Mouse (Mus musculus): ENCODE data around the gene Srcin1.

Gene Srcin1

DNA sequence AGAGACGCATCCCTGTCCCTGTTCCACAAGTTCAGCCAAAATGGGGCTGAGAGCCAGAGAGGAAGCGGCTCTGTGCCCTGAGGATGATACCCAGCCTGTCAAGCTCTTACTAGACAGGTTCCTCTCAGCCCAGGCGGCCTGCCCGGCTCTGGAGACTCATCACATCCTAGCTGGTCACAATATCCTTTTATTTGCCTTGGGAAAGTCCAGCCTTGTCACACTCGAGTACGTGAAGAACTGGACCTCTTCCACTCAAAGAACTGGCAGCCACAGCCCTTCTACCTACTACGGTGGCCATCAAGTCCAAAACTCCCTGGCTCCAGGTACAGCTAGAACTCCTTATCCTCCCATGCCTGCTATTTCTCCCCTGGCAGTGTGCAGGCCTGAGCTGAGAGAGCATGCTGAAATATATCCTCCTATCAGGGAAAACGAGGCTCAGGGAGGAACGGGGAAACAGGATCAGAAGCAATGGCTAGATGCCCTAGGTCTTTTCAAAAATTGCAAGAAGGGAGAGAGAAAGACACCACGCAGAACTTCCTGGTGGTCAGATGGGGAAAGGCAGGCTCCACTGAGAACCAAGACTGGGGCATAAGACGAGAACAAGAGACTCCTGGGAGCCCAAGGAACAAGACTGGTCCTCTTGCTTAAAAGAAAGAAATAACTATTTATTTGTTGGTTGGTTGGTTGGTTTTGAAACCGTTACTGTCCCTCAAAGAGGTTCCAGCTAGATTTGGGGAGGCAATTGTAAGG lies 27.9 kb downstream of the Srcin1 start:
- DNase-seq, result no peak

DNA sequence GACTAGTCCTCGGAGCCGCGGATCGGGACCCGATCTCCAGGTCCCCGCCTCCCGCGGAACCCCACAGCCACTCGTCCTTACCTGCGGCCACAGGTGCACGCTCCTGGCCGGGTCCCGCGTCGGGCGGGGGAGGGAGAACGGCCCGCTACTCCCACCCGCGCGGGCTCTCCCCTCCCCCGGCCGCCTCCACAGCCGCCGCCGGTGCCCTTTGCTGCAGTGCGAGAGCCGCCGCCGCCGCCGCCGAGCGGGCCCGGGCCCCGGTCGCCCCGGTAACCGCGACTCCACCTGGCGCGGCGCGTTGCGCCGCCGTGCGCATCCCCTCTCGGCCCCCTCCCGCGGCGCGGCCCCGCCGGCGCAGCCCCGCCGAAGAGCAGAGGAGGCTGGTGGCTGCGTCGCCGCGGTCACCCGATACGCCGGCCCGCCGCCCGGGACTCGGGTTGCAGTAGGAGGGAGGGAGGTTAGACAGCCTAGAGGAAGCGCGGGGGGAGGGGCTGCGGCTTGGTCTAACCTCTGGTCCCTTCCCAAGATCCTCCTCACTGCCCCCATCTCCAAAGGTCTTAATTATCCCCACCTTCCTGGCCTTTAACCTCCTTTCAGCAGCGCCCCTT lies 29.1 kb downstream of the Srcin1 start:
- DNase-seq, result peak; percentile 27

DNA sequence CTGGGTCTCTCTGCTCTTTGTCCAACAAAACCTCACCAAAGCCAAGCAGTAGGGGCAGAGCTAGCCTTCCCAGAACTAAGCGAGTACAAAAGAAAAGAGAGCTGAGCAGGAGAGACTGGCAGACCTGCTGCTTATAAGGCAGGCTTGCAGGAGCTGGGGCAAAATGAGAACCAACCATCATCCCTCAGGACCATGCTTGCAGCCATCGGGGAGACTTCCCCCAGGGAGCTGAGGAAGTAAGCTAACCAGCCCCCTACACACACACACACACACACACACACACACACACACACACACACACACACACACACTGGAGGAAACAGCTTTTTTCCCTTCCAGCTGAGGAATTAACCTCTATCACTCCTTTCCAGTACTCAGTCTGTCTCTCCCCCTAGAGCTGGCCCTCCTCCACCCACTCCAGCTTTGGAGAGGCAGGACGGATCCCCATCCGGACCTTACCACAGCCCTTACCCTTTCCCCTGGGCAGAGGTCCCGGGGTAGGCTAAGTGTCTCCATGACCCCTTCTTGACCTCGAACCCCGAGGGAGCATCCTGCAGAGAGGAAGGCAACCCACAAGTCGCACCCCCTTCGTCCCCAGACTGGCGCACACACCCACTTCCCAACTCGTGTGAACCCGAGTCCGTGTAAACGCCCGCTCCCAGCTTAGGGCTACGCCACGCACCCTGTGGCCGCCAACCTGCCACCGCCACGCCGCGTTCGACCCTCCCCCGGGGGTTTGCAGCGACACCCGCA lies 30.0 kb downstream of the Srcin1 start:
- no peak for DNase-seq

DNA sequence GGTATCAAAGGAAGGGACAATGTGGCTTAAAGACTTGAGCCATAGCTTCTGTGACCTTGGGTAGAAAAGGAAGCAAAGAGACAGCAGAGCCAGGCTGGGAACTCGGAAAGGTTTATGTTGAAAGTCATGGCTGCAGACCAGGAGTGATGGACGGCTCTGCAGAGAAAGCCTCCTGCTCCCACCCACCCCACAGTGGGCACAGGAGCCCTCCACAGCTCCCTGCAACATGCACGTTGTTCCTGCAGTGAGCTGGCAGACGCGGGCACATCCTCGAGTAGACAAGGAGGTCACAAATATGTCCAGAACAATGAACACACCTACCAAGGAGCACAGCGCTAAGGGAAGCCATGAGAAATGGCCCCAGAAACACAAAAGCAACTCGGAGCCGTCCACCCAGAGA lies 32.1 kb downstream of the Srcin1 start:
- no peak for DNase-seq

DNA sequence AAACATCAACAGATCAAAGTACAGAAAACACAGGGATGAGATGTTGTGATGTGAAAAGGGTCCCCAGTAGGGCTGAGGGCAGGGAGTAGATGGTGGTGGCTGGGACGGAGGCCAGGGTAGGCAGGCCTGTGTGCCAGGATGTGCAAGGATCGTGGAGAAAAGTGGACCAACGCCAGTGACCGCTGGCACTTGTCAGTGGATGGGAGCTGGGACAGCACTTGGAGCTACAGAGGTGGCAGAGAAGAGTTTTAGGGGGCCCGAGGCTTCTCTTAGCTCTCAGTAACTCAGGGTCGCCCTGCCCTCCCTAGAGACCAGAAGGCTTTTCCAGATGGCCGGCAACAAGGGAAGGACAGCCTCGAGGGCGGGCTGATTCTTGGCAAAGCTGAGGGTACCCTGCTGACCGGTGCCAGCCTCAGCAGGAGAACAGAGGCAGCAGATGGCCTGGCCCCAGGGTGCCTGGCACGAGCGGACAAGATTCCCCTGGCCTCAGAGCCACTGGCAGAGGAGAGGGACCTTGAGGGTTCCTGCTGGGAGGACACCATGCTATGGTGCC lies 32.7 kb downstream of the Srcin1 start:
- no peak for DNase-seq

DNA sequence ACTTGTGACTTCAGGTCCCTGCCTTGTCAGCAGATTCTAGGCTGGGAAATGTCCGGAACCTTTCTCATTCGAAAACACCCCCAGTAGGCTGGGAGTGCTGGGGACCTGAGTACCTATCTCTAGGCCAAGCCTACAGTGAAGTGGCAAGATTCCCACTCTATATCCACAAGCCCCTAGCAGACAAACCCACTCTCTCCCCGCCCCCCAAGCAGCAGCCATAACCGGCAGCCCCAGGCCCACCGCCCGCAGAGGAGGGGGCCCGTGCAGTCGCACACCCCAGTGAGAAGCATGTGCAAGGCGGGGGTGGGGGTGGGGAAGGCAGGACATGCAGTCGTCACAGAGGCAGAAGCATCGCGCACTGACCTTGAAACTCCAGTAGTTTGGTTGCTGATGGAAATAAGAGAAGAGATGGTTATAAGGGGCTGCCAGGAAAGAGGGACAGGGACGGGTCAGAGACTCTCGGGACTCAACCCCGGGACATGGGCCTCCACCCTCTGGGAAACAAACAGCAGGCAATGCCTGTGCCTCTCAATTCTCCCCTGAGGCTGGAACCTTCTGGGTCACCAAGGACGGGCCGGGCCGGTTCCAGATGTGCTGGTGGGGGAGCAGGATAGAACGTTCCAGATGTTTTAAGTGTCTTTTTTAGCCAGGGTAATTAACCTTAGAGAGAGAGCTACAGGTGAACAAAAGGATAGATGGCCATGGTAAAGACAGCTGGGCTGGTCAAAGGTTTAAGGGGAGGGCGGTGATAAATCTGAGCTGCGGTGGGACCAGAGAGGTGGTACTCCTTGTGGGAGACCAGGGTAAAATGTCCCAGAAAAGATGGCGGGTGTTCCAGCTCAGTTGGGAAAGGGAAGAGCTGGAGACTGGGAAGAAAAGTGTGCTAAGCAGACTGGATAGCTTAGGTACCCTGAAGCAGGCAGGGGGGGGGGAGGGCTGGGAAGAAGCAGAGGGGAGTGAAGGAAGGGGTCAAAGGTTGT lies 33.5 kb downstream of the Srcin1 start:
- DNase-seq, result no peak

DNA sequence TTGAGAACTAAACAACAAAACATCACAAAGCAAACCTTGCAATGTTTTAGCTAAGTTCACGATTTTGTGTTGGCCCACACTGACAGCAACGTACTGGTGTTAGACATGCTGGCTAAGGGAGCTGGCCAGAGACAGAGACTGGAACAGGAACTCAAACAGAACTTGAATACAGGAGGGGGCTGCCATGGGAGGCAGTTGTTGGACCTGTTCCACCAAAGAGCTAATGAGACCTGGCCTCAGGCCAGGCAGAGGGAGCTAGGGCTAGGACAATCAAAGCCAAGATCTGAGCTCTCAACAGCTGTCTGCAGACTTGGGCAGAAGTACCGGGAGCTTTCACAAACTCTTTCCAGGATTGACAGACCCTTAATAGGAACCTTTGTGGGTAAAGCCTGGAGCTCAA lies 35.4 kb downstream of the Srcin1 start:
- DNase-seq, result no peak

DNA sequence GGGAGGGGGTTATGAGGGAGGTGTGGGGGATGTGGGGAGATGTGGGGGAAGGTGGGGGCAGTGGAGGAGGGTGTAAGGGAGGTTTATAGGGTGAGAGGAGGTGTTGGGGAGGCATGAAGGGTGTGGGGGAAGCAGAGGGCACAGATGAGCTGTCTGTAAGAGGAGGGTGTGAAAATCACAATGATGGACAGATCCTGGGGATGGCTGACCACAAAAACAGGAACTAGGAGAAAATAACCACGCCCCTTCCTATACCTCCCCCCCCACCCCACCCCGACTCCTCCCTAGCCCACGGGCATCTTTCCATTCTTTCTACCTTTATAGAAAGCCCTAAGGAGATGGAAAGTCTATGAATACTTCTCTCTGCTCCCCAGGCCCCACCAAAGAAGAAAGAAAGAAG lies 35.9 kb downstream of the Srcin1 start:
- no peak for DNase-seq

DNA sequence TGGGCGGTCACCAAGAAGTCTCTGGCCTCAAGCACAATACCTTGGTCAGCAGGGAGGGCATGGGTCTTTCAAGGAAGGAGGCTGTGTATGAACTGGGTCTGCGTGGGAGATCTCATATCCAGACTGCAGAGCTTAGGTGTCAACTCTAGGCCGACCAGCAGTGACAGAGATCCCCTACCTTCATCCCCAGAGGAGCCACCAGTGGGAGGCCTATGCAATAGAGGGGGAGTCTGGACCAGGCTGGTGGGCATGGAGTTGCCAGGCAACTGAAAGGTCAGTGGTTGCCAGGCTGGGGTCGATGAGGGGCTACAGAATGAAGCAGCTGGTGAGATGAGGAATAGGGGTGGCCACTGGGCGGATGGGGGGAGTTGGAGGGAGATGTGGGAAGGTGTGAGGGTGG lies 36.4 kb downstream of the Srcin1 start:
- no peak for DNase-seq

DNA sequence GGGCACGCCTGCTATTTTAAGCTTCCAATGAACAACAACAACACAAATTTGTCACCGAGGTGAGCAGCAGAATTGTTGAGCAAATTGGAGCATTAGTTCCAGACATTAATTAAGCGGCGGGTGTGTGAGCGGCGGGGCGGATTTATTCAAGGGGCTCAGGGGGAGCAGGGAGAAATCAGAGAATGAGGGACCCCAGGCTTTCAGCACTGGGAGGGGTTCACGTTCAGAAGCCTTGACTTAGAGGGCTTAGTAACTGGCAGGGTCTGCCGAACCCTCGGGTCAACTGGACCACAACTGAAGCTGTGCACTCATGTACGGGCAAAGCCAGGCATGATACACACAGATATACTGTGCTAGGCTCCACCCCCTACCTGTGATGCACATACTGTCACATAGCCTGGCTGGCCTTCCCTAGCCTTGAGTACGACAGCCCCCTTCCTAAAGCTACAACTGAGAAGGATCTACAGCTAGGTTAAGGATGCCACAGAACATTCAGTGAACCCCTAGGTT lies 38.4 kb downstream of the Srcin1 start:
- DNase-seq, result no peak

DNA sequence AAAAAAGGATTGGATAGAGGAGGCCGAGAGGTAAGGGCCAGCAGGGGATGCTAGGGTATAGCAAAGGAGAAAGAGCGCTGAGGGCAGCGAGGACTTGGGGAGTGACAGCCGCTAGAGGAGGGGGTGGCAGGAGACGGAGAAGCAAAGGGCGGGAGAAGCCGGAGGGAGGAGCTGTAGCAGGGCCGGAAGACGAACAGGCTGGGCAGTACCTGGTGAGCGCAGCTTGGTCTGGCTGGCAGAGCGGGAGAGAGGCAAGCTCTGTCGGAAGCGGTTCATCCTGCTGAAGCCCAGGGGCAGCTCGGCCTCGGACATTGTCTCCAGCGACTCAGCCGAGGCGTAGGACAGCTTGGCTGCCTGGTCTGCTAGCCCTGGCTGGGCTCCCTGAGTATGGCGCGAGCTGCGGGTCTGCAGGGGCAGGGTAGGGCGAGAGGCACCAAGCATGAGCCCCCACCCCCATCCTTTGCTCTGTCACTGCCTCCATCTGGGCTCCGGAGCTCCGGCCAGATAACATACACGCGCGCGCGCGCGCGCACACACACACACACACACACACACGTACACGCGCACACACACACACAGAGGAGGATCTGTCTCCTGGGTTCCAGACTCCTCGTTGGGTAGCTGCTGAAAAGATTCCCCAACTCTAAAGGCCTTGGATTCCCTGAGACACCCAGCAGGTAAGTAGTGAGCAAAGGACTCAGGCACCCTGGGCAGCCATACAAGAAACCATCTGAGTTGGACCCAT lies 39.0 kb downstream of the Srcin1 start:
- no peak for DNase-seq

DNA sequence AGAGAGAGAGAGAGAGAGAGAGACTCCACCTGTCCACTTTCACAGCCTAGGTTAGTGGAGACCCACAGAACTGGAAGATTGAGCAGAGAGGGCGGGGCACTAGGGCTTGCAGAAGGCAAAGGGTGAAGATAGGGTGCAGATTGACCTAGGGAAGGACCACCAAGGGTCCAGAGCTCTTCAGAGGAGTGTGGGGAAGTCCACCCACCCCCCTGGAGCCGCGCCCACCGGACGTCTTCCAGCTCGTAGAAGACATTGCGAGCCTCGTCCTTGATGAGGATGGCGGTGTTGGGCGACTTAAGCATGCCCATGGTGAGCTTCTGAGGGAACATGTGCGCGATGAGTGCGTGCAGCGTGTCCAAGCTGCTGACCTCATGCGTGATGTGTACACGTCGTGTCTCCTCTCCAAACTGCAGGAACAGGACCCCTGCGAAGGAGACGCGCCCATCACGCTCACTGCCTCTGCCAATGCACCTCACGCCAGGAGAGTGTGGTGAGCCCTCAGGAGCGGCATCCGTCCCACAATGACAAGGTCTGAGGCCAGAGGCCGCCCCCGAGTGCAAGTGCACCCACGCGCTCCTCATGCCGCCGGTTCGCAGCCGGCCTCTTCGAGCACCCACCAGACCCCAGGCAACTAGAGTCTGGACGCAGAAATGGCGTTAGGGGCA lies 39.8 kb downstream of the Srcin1 start:
- DNase-seq, result no peak

DNA sequence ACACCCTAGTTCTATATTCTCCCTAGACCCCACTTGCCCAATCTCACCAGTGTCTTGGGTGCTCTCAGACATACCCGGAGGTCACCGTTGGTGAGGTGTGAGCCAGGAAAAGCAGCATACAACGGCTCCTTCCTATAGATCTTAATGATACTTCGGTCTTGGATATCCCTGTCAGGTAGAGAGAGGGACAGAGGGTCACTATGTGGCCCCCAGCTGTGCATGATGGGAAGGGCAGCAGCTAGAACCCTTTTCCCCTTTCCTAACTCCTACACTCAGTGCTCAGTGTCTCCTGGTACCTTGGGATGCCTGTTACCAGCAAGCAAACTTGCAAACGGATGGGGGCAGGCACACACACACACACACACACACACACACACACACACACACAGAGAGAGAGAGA lies 40.3 kb downstream of the Srcin1 start:
- DNase-seq, result no peak

DNA sequence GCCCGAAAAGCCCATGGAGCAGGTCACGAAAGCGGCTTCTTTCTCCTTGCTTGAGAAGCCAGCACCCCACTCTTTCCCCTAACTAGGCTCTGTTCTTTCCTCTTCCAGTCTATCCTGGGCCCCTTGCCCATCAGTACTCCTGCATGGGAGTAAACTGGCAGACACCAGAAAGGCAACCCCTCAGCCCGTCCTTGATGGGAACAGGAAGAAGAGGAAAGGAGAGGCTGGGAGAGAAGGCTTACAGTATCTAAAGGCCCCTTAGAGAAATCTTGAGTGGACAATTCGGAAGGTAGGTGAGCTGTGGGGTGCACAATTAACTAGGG lies 40.7 kb downstream of the Srcin1 start:
- DNase-seq, result no peak

DNA sequence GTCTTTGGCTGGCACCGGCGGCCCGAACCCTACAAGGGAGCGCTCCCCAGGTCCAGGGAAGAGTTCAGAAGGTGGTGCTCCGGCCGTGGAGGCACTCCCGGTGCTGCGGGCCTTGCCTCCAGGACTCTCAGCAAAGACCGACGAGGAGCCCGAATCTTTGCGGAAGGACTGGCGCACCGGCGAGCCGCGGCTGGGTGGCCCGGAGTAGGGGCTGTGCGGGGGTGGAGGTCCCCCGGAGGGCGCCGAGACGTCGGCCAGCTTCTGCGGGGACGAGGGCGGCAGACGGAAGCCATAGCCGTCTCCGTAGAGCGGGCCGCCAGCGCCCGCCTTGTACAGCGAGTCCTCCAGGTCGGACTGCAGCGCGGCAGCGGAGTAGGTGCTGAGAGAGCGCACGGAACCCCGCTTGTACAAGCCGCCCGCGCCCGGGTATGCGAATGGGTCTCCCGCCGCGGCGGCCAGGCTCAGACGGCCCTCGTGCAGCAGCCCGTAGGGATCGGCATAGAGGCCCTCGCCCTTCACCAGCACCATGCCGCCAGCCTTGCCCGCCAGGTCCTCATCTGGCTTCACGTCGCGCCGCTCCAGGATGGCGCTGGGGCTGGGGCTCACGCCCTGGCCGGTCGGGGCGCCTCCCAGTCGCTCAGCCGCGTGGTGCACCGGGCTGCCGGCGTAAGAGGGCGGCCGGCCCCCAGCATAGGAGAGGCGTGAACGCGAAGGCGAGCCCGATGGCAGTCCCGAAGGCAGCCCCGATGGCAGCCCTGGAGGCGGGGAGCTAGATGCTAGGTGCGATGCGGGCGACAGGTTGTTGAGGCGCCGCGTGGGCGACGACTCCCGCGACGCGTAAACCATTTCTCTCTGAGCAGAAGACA lies 41.3 kb downstream of the Srcin1 start:
- no peak for DNase-seq

DNA sequence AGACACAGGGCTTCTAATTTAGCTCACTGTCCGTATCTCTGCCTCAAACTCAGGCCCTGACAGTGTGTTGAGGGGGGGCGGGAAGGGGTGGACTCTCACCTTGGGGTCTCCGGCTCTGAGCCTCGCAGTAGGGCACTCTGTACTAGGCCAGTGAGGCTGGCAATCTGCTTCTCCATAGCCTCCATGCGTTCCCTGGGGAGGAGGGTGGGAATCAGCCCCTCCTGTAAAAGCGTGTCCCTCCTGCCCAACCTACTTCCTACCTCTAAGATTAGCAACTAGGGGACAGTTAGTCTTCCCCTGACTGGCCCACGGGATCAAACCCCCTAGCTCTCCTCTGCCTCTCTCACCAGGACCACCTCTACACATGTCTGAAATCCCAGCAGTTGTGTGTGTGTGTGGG lies 42.3 kb downstream of the Srcin1 start:
- DNase-seq, result no peak

DNA sequence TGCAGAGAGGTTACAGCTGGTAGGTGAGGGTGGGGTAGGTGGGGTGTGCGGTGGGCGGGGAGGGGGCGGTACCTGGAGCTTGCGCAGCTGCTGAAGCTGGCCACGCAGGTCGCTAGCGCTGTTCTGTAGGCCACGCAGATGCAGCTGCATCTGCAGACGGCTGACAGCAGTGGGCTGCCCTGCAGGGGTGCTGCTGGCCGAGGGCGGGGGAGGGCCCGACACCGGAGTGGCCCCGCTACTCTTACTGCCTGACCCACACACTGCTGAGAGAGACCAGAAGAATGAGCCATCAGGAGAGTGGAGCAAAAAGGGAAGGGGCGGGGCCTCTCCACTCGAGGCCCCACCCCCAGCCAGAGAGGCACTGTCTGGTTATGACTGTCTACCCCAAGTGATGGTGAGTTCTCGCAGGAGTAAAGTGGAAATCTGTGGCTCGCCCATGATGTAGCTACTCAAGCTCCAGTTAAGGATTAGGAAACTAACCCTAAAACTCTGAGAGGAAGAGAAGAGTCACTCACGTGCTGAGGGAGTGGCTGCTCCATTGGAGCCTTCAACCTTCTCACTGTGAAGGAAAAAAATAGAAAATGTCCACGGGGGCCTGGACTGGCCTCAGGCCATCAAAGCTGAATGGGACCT lies 42.9 kb downstream of the Srcin1 start:
- peak; percentile 38 for DNase-seq

DNA sequence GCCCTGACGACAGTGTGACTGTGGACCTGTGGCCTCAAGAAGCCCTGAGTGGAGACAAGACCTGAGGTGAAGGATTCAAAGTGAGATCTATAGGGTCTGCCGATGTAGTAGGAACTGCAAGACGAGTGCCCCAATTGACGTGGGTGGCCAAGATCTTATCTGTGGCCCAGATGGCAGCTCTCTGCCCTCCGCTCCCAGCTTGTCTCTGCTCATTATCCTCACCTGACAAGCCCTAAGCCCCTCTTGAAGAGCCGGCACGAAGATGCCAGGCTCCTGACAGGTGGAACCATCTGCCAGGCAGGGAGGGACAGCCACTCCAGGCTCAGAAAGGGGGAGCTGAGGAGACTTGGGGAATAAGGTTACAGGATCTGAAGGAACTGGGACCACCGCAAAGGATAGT lies 43.6 kb downstream of the Srcin1 start:
- DNase-seq, result no peak

DNA sequence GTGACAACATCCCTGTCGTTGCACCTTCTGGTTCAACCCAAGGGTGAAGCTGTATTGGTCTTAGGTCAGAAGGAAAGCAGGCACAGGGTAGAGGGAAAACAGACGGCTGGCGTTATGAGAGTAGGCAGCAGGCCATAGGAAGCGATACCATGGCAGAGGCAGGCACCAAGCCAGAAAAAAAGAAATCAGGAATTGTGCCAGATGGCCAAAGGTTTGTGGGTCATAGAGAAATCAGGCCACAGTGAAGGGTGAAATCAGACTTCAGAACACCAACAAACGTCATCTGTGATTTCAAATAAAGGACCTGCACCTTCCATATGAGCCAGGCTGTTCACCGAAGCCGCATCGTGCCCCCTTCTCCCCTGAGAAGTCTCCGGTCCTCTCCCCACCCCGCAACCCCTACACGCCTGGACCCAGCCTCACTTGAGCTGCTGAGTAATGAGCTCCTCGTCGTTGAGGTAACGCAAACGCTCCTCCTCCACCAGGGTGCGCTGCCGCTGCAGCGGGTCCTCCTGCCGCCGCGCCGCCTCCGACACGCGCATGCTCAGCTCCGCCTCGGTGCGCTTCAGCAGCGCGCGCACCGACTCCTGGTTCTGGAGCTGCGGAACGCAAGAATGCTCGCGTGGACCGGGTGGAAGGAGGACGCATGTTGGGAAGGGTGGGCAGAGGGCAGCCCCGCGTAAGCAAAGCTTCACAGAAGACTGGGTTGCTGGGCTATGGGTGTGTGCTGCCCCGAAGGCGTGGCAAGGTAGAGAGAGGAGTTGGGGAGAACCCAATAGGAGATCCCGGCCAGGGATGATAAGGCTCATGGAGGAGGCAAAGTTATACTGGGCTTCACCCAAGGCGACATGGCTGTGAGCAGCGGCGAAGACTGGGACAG lies 44.4 kb downstream of the Srcin1 start:
- DNase-seq, result peak; percentile 89

All from lung, postnatal 36 days (tissue).